Mouse (Mus musculus) forebrain, embryonic 10.5 days (tissue): ENCODE measurements around the gene Gm10134. TPM values are rescaled to one million over a fixed set of nuclear protein-coding genes. Genes with fewer than 3 reads are reported as not detected.
"Not testable (repeated sequence)": the region's sequence is repeated elsewhere in the genome, so short reads cannot be mapped to it uniquely, and the experiment has no call there.

ENCODE experiments used
- DNase-seq: peaks from one replicate; pipeline ENCODE4 v3.0.0-alpha.2; 2017; ENCODE audit warnings: low spot score; ENCODE audit errors: extremely low spot score
- H3K27ac ChIP-seq: fragments of 300-500 bp; sonication (generic); 2 replicates; pipeline ENCODE4 v1.5.1; 2016; ENCODE audit warnings: mild to moderate bottlenecking
- H3K27me3 ChIP-seq: fragments of 300-500 bp; sonication (generic); 2 replicates; pipeline ENCODE4 v1.6.1; 2016; ENCODE audit warnings: mild to moderate bottlenecking; ENCODE audit not compliant: poor library complexity, severe bottlenecking
- H3K36me3 ChIP-seq: fragments of 300-500 bp; sonication (generic); replicated peaks from 2 replicates; pipeline ENCODE4 v1.6.1; 2016; ENCODE audit warnings: mild to moderate bottlenecking, moderate library complexity
- H3K4me1 ChIP-seq: fragments of 300-500 bp; sonication (generic); 2 replicates; pipeline ENCODE4 v1.6.1; 2016
- H3K4me3 ChIP-seq: fragments of 300-500 bp; sonication (generic); 2 replicates; pipeline ENCODE4 v1.5.1; 2016; ENCODE audit warnings: mild to moderate bottlenecking, moderate library complexity
- H3K9me3 ChIP-seq: fragments of 300-500 bp; sonication (generic); 2 replicates; pipeline ENCODE4 v1.6.1; 2016; ENCODE audit warnings: mild to moderate bottlenecking, moderate library complexity
- WGBS: fragments of 180-500 bp; shearing (Covaris S2); methylation state at CpG from one replicate; pipeline ENCODE4 v1.1.7; 2016; 5-methylcytosine and 5-hydroxymethylcytosine counted together
- polyA plus RNA-seq: library from polyadenylated mRNA; unstranded; fragments of >200 nt; fragmentation: Nextera tagmentation; extraction: Ambion mirVana; gene quantifications from 2 replicates; pipeline ENCODE4 v1.2.1, GENCODE M21; 2016

Gm10134 gene
- polyA plus RNA-seq, result not detected in 2 replicates

DNA sequence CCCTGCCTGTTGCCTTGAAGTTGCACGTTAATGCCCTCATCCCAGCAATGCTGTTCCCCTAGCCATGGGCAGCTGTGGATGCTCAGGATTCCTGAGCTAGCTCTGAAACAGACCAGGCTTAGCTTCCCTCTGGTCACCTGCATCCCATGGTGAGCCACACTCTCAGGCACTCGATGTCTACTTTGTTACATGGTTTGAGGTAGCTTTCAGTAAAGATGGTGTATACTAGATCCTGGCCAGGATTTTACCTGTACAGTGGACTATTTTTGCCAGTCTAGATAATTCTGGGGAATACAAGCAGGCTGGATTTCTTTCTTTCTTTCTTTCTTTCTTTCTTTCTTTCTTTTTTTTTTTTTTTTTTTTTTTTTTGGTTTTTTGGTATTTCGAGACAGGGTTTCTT is at the start of gene Gm10134:
Gene Gm10134 (plus strand): TSS at position 301 of the 400 bp plus-strand sequence.
- 80% methylated on average over 3 of the region's 3 CpGs for WGBS
- H3K4me1 ChIP-seq, result no peaks in the 10 kb centered on the region
- peaks cover 2% of the 10 kb centered on the region for H3K27me3 ChIP-seq

DNA sequence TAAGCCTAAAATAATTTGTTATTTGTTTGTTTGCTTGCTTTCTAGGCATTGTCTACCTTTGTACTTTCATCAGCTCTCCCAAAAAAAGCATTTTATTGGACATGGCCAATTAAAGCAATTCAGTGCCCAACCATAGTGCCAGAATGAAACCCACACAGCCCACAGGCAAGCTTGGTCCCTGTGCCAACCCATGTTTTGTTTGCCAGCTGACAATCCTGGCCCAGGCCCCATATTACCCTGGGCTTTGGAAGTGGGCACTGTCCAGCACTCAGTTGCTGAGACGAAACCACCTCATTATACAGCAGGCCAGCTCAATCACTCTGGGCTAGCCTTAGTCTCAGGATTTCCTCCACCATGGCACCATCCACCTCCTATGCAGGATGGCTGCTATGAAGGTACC is 49.3 kb upstream of the Gm10134 start:
- Histone ChIP-seq H3K9me3 (no peaks in the 10 kb centered on the region), H3K4me3 (no peak overlapping the region), H3K4me1 (no peaks in the 10 kb centered on the region), H3K36me3 (peaks cover 27% of the 10 kb centered on the region), H3K27me3 (no peaks in the 10 kb centered on the region), H3K27ac (no peak overlapping the region)
- WGBS, result 83% methylated on average over 1 of the region's 1 CpGs
- no peak for DNase-seq

More for the DNA sequence above, at the start of gene Gm10134:
- Histone ChIP-seq H3K4me3 (no peak within 1 kb of the TSS), H3K36me3 (no peaks in the 10 kb centered on the region), H3K9me3 (no peaks in the 10 kb centered on the region), H3K27ac (no peak within 1 kb of the TSS)
- DNase-seq, result no peak

DNA sequence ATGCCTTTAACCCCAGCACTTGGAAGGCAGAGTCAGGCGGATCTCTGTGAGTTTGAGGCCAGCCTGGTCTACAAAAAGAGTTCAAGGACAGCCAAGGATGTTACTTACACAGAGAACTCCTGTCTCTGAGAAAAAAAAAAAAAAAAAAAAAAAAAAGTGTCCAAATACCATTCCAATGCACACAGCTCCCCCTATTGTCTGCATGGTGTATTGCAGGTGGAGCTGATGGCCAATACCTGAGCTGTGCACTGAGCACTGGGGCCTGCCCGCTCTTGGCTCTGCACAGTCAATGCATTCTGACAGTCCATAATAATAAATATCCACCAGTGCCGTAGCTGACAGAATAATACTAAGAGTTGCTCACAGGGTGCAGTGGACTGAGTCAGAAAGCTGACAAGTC is 42.0 kb upstream of the Gm10134 start:
- DNase-seq, result peak; percentile 59
- Histone ChIP-seq H3K27ac (no peak overlapping the region), H3K36me3 (peaks cover 3% of the 10 kb centered on the region), H3K4me3 (no peak overlapping the region), H3K9me3 (no peaks in the 10 kb centered on the region), H3K4me1 (peaks cover 31% of the 10 kb centered on the region), H3K27me3 (peaks cover 18% of the 10 kb centered on the region)
- 49% methylated on average over 3 of the region's 3 CpGs for WGBS

DNA sequence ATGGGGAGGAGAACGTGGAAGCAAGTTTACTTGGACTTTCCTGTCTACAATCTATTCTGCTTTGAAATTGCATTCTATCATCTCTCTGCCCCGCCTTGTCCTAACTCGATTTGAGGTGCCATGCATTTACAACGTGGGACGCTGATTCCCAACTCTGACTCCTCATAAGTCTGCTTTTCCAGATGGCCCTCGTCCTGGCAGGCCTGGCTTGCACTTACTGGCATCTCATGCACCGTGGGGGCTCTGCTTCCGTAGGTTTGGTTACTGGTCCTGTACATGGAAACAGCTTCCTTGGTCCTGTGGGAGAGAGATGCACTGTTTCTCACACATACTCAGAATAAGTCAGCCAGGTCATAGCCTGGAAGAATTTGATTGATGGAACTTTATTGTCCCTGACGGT is 41.0 kb upstream of the Gm10134 start:
- peaks cover 18% of the 10 kb centered on the region for H3K27me3 ChIP-seq
- peaks cover 13% of the 10 kb centered on the region for H3K36me3 ChIP-seq
- H3K27ac ChIP-seq, result no peak overlapping the region
- no peak overlapping the region for H3K4me3 ChIP-seq
- no peaks in the 10 kb centered on the region; the same call in 1 of the 2 replicates for H3K9me3 ChIP-seq
- H3K4me1 ChIP-seq, result peaks cover 34% of the 10 kb centered on the region
- WGBS, result 86% methylated on average over 9 of the region's 9 CpGs
- no peak for DNase-seq

GRCm38 (mm10) chr2:28465836-28466518 is 39.9 kb upstream of the Gm10134 start, which contains the start of gene 1700007K13Rik:
Gene 1700007K13Rik, minus strand, starts transcription at chr2:28466332.
- Histone ChIP-seq H3K4me3 (peak within 1 kb of the TSS; percentile 51), H3K27ac (peak within 1 kb of the TSS; percentile 83), H3K36me3 (peaks cover 24% of the 10 kb centered on the region), H3K27me3 (peaks cover 18% of the 10 kb centered on the region), H3K9me3 (no peaks in the 10 kb centered on the region; the same call in 1 of the 2 replicates), H3K4me1 (peaks cover 34% of the 10 kb centered on the region)
- peak; percentile 82 for DNase-seq
- WGBS, result 5% methylated on average over 25 of the region's 25 CpGs

DNA sequence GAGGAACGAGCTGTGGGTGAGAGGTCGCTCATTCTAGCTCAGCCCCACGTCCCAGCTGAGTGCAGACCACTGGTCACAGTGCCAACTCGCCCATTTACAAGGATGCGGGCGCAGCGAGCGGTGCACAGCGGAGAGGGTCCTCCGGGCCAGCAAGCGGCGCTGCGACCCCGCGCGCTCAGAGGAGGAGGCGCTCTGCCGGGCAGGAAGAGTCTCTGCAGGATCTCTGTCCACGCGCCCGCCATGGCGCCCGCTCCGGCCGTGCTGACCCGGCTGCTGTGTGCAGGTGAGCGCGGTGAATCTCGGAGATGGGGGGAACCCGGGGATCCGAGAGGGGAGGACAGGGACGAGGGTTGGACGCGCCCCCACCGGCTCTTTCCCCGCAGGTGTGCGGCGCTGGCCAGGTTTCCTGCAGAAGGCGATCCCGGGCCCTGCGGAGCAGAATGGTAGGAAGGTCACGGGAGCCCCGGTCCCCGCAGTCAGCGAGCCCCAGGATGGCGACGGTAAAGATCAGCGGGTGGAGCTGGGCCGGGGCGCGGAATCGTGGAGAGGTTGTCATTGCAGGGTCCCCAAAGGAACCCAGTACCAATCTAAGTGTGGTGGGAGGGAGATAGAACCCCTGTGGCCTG is 37.9 kb upstream of the Gm10134 start, which contains the start of gene Mrps2:
Gene Mrps2 (plus strand): TSS at position 207 of the 626 bp plus-strand sequence.
- Histone ChIP-seq H3K27ac (peak within 1 kb of the TSS; percentile 96), H3K9me3 (peaks cover 9% of the 10 kb centered on the region; the same call in 1 of the 2 replicates), H3K36me3 (peaks cover 44% of the 10 kb centered on the region), H3K4me3 (peak within 1 kb of the TSS; percentile 99), H3K27me3 (peaks cover 18% of the 10 kb centered on the region), H3K4me1 (peaks cover 34% of the 10 kb centered on the region)
- WGBS, result under 1% methylated on average over 52 of the region's 52 CpGs
- DNase-seq, result peak; percentile 88

GRCm38 (mm10) chr2:28468486-28469225 is 37.2 kb upstream of the Gm10134 start:
- Histone ChIP-seq H3K27ac (peak overlapping the region; percentile 96), H3K27me3 (peaks cover 18% of the 10 kb centered on the region), H3K36me3 (peaks cover 49% of the 10 kb centered on the region), H3K9me3 (peaks cover 13% of the 10 kb centered on the region; the same call in 1 of the 2 replicates), H3K4me3 (peak overlapping the region; percentile 99), H3K4me1 (peaks cover 34% of the 10 kb centered on the region)
- DNase-seq, result no peak
- 55% methylated on average over 18 of the region's 18 CpGs for WGBS

- H3K27ac ChIP-seq, result no peak overlapping the region
- peaks cover 49% of the 10 kb centered on the region for H3K36me3 ChIP-seq
- DNase-seq, result no peak
- H3K9me3 ChIP-seq, result peaks cover 13% of the 10 kb centered on the region; the same call in 1 of the 2 replicates
- H3K4me3 ChIP-seq, result no peak overlapping the region
- 98% methylated on average over 14 of the region's 14 CpGs for WGBS
- peaks cover 14% of the 10 kb centered on the region for H3K27me3 ChIP-seq
- peaks cover 34% of the 10 kb centered on the region for H3K4me1 ChIP-seq
Observed at GRCm38 (mm10) chr2:28469461-28469860, 36.4 kb upstream of the Gm10134 start.

GRCm38 (mm10) chr2:28470591-28470990 is 35.3 kb upstream of the Gm10134 start:
- Histone ChIP-seq H3K9me3 (peaks cover 13% of the 10 kb centered on the region; the same call in 1 of the 2 replicates), H3K4me3 (no peak overlapping the region), H3K27ac (no peak overlapping the region), H3K36me3 (peaks cover 49% of the 10 kb centered on the region), H3K4me1 (peaks cover 29% of the 10 kb centered on the region), H3K27me3 (peaks cover 3% of the 10 kb centered on the region; the same call in 1 of the 2 replicates)
- 93% methylated on average over 2 of the region's 2 CpGs for WGBS
- DNase-seq, result no peak

- H3K4me3 ChIP-seq, H3K27me3 ChIP-seq, H3K27ac ChIP-seq, DNase-seq: not testable (repeated sequence)
- H3K9me3 ChIP-seq, result peaks cover 13% of the 10 kb centered on the region; the same call in 1 of the 2 replicates
- H3K36me3 ChIP-seq, result peaks cover 49% of the 10 kb centered on the region
- peaks cover 17% of the 10 kb centered on the region for H3K4me1 ChIP-seq
- 93% methylated on average over 8 of the region's 8 CpGs for WGBS
Observed at GRCm38 (mm10) chr2:28472011-28472410, 33.9 kb upstream of the Gm10134 start.

GRCm38 (mm10) chr2:28477993-28478392 is 27.9 kb upstream of the Gm10134 start:
- not testable (repeated sequence) for DNase-seq, H3K27me3 ChIP-seq, H3K4me1 ChIP-seq, H3K27ac ChIP-seq, H3K9me3 ChIP-seq, H3K36me3 ChIP-seq, H3K4me3 ChIP-seq
- WGBS, result 89% methylated on average over 5 of the region's 5 CpGs
